Mouse (Mus musculus): ENCODE measurements at regions not wholly inside any gene's neighbourhood (a gene's known extent, or its start where the extent isn't known, plus 50 kb on each side); places are given as distances from the start of the nearest gene placed in this dataset.

GRCm38 (mm10) chr2:75002562-75002961 is 177.0 kb downstream of the Mtx2 start:
- WGBS: 80% methylated on average over 12 of the region's 12 CpGs
- Histone ChIP-seq H3K27ac (ENCODE audit: low read length) (no peak overlapping the region), H3K4me3 (ENCODE audit: low read length) (no peak overlapping the region), H3K27me3 (ENCODE audit: control insufficient read depth, insufficient read depth, low read depth, low read length) (no peaks in the 10 kb centered on the region; the same call in 1 of the 2 replicates), H3K9me3 (ENCODE audit: control insufficient read depth, low read length) (no peaks in the 10 kb centered on the region), H3K36me3 (ENCODE audit: control insufficient read depth, insufficient read depth, low read length) (no peaks in the 10 kb centered on the region), H3K9ac (ENCODE audit: low read length) (no peak overlapping the region), H3K4me1 (replicated peaks; ENCODE audit: control insufficient read depth, insufficient read depth, low read length) (0 out of 2 replicates have a peak, but pooled peaks cover 3% of the 10 kb centered on the region), H3K4me2 (ENCODE audit: low read depth, low read length) (no peak overlapping the region)
- no peak for ATAC-seq (ENCODE audit: low read depth)

- Histone ChIP-seq H3K9me3 (ENCODE audit: control insufficient read depth, low read length) (no peaks in the 10 kb centered on the region), H3K4me3 (ENCODE audit: low read length) (no peak overlapping the region), H3K9ac (ENCODE audit: low read length) (no peak overlapping the region), H3K36me3 (ENCODE audit: control insufficient read depth, insufficient read depth, low read length) (no peaks in the 10 kb centered on the region), H3K4me2 (ENCODE audit: low read depth, low read length) (no peak overlapping the region), H3K27ac (ENCODE audit: low read length) (no peak overlapping the region), H3K27me3 (ENCODE audit: control insufficient read depth, insufficient read depth, low read depth, low read length) (no peaks in the 10 kb centered on the region; the same call in 1 of the 2 replicates), H3K4me1 (replicated peaks; ENCODE audit: control insufficient read depth, insufficient read depth, low read length) (no peaks in the 10 kb centered on the region)
- WGBS: 79% methylated on average over 1 of the region's 1 CpGs
- ATAC-seq (ENCODE audit: low read depth): no peak
Measured at GRCm38 (mm10) chr2:75008116-75008515, 182.5 kb downstream of the Mtx2 start.

- no peaks in the 10 kb centered on the region for H3K9me3 ChIP-seq (ENCODE audit: control insufficient read depth, low read length)
- no peak for ATAC-seq (ENCODE audit: low read depth)
- no peak overlapping the region for H3K4me2 ChIP-seq (ENCODE audit: low read depth, low read length)
- no peak overlapping the region for H3K27ac ChIP-seq (ENCODE audit: low read length)
- 61% methylated on average over 7 of the region's 7 CpGs for WGBS
- no peak overlapping the region for H3K9ac ChIP-seq (ENCODE audit: low read length)
- no peaks in the 10 kb centered on the region for H3K36me3 ChIP-seq (ENCODE audit: control insufficient read depth, insufficient read depth, low read length)
- no peaks in the 10 kb centered on the region for H3K27me3 ChIP-seq (ENCODE audit: control insufficient read depth, insufficient read depth, low read depth, low read length)
- H3K4me3 ChIP-seq (ENCODE audit: low read length): no peak overlapping the region
- no peaks in the 10 kb centered on the region for H3K4me1 ChIP-seq (replicated peaks; ENCODE audit: control insufficient read depth, insufficient read depth, low read length)
Measured at GRCm38 (mm10) chr2:75010647-75011046, 185.0 kb downstream of the Mtx2 start.

GRCm38 (mm10) chr2:75012046-75012445 is 186.4 kb downstream of the Mtx2 start:
- Histone ChIP-seq H3K36me3 (ENCODE audit: control insufficient read depth, insufficient read depth, low read length) (no peaks in the 10 kb centered on the region), H3K27ac (ENCODE audit: low read length) (no peak overlapping the region), H3K4me2 (ENCODE audit: low read depth, low read length) (no peak overlapping the region), H3K4me3 (ENCODE audit: low read length) (no peak overlapping the region), H3K9ac (ENCODE audit: low read length) (no peak overlapping the region), H3K4me1 (replicated peaks; ENCODE audit: control insufficient read depth, insufficient read depth, low read length) (no peaks in the 10 kb centered on the region), H3K9me3 (ENCODE audit: control insufficient read depth, low read length) (no peaks in the 10 kb centered on the region), H3K27me3 (ENCODE audit: control insufficient read depth, insufficient read depth, low read depth, low read length) (no peaks in the 10 kb centered on the region)
- 54% methylated on average over 8 of the region's 8 CpGs for WGBS
- peak; percentile 23; the same call in 1 of the 2 replicates for ATAC-seq (ENCODE audit: low read depth)

GRCm38 (mm10) chr2:75014994-75015728 is 189.6 kb downstream of the Mtx2 start:
- Histone ChIP-seq H3K27me3 (ENCODE audit: control insufficient read depth, insufficient read depth, low read depth, low read length) (no peaks in the 10 kb centered on the region), H3K4me1 (replicated peaks; ENCODE audit: control insufficient read depth, insufficient read depth, low read length) (no peaks in the 10 kb centered on the region)
- WGBS: 64% methylated on average over 16 of the region's 16 CpGs

GRCm38 (mm10) chr2:75019459-75019858 is 193.9 kb downstream of the Mtx2 start:
- WGBS: 64% methylated on average over 7 of the region's 7 CpGs
- H3K27ac ChIP-seq (ENCODE audit: low read length): 0 out of 2 replicates have a peak overlapping the region, but pooled peaks have one; percentile 1

More at GRCm38 (mm10) chr2:75014994-75015728, 189.6 kb downstream of the Mtx2 start:
- Histone ChIP-seq H3K4me2 (ENCODE audit: low read depth, low read length) (no peak overlapping the region), H3K36me3 (ENCODE audit: control insufficient read depth, insufficient read depth, low read length) (no peaks in the 10 kb centered on the region), H3K9ac (ENCODE audit: low read length) (no peak overlapping the region), H3K27ac (ENCODE audit: low read length) (no peak overlapping the region), H3K9me3 (ENCODE audit: control insufficient read depth, low read length) (no peaks in the 10 kb centered on the region), H3K4me3 (ENCODE audit: low read length) (no peak overlapping the region)
- no peak for ATAC-seq (ENCODE audit: low read depth)

GRCm38 (mm10) chr2:75021639-75022038 is 196.0 kb downstream of the Mtx2 start:
- Histone ChIP-seq H3K4me3 (ENCODE audit: low read length) (no peak overlapping the region), H3K9me3 (ENCODE audit: control insufficient read depth, low read length) (no peaks in the 10 kb centered on the region), H3K36me3 (ENCODE audit: control insufficient read depth, insufficient read depth, low read length) (no peaks in the 10 kb centered on the region), H3K27ac (ENCODE audit: low read length) (peak overlapping the region; percentile 41), H3K4me1 (replicated peaks; ENCODE audit: control insufficient read depth, insufficient read depth, low read length) (no peaks in the 10 kb centered on the region), H3K4me2 (ENCODE audit: low read depth, low read length) (no peak overlapping the region), H3K27me3 (ENCODE audit: control insufficient read depth, insufficient read depth, low read depth, low read length) (no peaks in the 10 kb centered on the region; the same call in 1 of the 2 replicates), H3K9ac (ENCODE audit: low read length) (no peak overlapping the region)
- 46% methylated on average over 7 of the region's 7 CpGs for WGBS
- ATAC-seq (ENCODE audit: low read depth): peak; percentile 72

More at GRCm38 (mm10) chr2:75019459-75019858, 193.9 kb downstream of the Mtx2 start:
- no peak overlapping the region for H3K4me2 ChIP-seq (ENCODE audit: low read depth, low read length)
- H3K4me1 ChIP-seq (replicated peaks; ENCODE audit: control insufficient read depth, insufficient read depth, low read length): no peaks in the 10 kb centered on the region
- H3K9me3 ChIP-seq (ENCODE audit: control insufficient read depth, low read length): no peaks in the 10 kb centered on the region
- no peaks in the 10 kb centered on the region for H3K27me3 ChIP-seq (ENCODE audit: control insufficient read depth, insufficient read depth, low read depth, low read length)
- H3K9ac ChIP-seq (ENCODE audit: low read length): no peak overlapping the region
- no peaks in the 10 kb centered on the region for H3K36me3 ChIP-seq (ENCODE audit: control insufficient read depth, insufficient read depth, low read length)
- ATAC-seq (ENCODE audit: low read depth): peak; percentile 38; the same call in 1 of the 2 replicates
- no peak overlapping the region for H3K4me3 ChIP-seq (ENCODE audit: low read length)

- Histone ChIP-seq H3K27ac (ENCODE audit: low read length) (no peak overlapping the region), H3K4me3 (ENCODE audit: low read length) (no peak overlapping the region), H3K4me2 (ENCODE audit: low read depth, low read length) (no peak overlapping the region), H3K9ac (ENCODE audit: low read length) (no peak overlapping the region), H3K4me1 (replicated peaks; ENCODE audit: control insufficient read depth, insufficient read depth, low read length) (no peaks in the 10 kb centered on the region), H3K9me3 (ENCODE audit: control insufficient read depth, low read length) (no peaks in the 10 kb centered on the region), H3K27me3 (ENCODE audit: control insufficient read depth, insufficient read depth, low read depth, low read length) (no peaks in the 10 kb centered on the region; the same call in 1 of the 2 replicates), H3K36me3 (ENCODE audit: control insufficient read depth, insufficient read depth, low read length) (no peaks in the 10 kb centered on the region)
- ATAC-seq (ENCODE audit: low read depth): no peak
- 66% methylated on average over 10 of the region's 10 CpGs for WGBS
Measured at GRCm38 (mm10) chr2:75028151-75028550, 202.5 kb downstream of the Mtx2 start.

GRCm38 (mm10) chr2:75029089-75029693 is 203.6 kb downstream of the Mtx2 start:
- no peaks in the 10 kb centered on the region; the same call in 1 of the 2 replicates for H3K27me3 ChIP-seq (ENCODE audit: control insufficient read depth, insufficient read depth, low read depth, low read length)

More at GRCm38 (mm10) chr2:75029089-75029693, 203.6 kb downstream of the Mtx2 start:
- ATAC-seq (ENCODE audit: low read depth): no peak; the same call in 1 of the 2 replicates
- no peaks in the 10 kb centered on the region for H3K36me3 ChIP-seq (ENCODE audit: control insufficient read depth, insufficient read depth, low read length)
- H3K4me1 ChIP-seq (replicated peaks; ENCODE audit: control insufficient read depth, insufficient read depth, low read length): no peaks in the 10 kb centered on the region
- no peaks in the 10 kb centered on the region for H3K9me3 ChIP-seq (ENCODE audit: control insufficient read depth, low read length)
- H3K4me3 ChIP-seq (ENCODE audit: low read length): no peak overlapping the region
- H3K4me2 ChIP-seq (ENCODE audit: low read depth, low read length): no peak overlapping the region
- no peak overlapping the region for H3K27ac ChIP-seq (ENCODE audit: low read length)
- WGBS: 37% methylated on average over 8 of the region's 8 CpGs
- H3K9ac ChIP-seq (ENCODE audit: low read length): no peak overlapping the region

All from lung, embryonic 16.5 days (tissue).